Mouse (Mus musculus) NIH3T3 (cell line): ENCODE results near the gene Ptpre.

ENCODE experiments used
- DNase-seq: peaks from one replicate; pipeline ENCODE4 v3.0.0-alpha.2; 2012; ENCODE audit warnings: low read depth

Gene Ptpre

GRCm38 (mm10) chr7:135578715-135579325 lies 41.5 kb downstream of the Ptpre start:
- no peak for DNase-seq

- no peak for DNase-seq
Observed at GRCm38 (mm10) chr7:135580306-135581091, 43.2 kb downstream of the Ptpre start.

- DNase-seq = no peak
Observed at GRCm38 (mm10) chr7:135581128-135581527, 43.8 kb downstream of the Ptpre start.

GRCm38 (mm10) chr7:135585125-135585687 lies 47.9 kb downstream of the Ptpre start:
- DNase-seq = no peak

GRCm38 (mm10) chr7:135586402-135586801 lies 49.1 kb downstream of the Ptpre start:
- no peak for DNase-seq

- no peak for DNase-seq
Observed at GRCm38 (mm10) chr7:135587821-135588575, 50.7 kb downstream of the Ptpre start.

GRCm38 (mm10) chr7:135588620-135589309 lies 51.5 kb downstream of the Ptpre start:
- DNase-seq = no peak

- no peak for DNase-seq
Observed at GRCm38 (mm10) chr7:135591461-135591860, 54.2 kb downstream of the Ptpre start.

- no peak for DNase-seq
Observed at GRCm38 (mm10) chr7:135593286-135593685, 56.0 kb downstream of the Ptpre start.

GRCm38 (mm10) chr7:135593825-135594224 lies 56.5 kb downstream of the Ptpre start:
- DNase-seq = no peak

GRCm38 (mm10) chr7:135594676-135595075 lies 57.4 kb downstream of the Ptpre start:
- no peak for DNase-seq

GRCm38 (mm10) chr7:135595640-135596174 lies 58.4 kb downstream of the Ptpre start:
- no peak for DNase-seq

GRCm38 (mm10) chr7:135597006-135597405 lies 59.7 kb downstream of the Ptpre start:
- peak; percentile 31 for DNase-seq

GRCm38 (mm10) chr7:135597604-135598289 lies 60.5 kb downstream of the Ptpre start:
- DNase-seq = no peak

GRCm38 (mm10) chr7:135598303-135598855 lies 61.1 kb downstream of the Ptpre start:
- no peak for DNase-seq

GRCm38 (mm10) chr7:135600076-135600475 lies 62.8 kb downstream of the Ptpre start:
- peak; percentile 48 for DNase-seq

GRCm38 (mm10) chr7:135601607-135602006 lies 64.3 kb downstream of the Ptpre start:
- no peak for DNase-seq

- DNase-seq = no peak
Observed at GRCm38 (mm10) chr7:135602265-135602664, 65.0 kb downstream of the Ptpre start.

- DNase-seq = no peak
Observed at GRCm38 (mm10) chr7:135602881-135603523, 65.7 kb downstream of the Ptpre start.
